Mouse (Mus musculus): ENCODE data around the gene Fam78b. TPM values are rescaled to one million over a fixed set of nuclear protein-coding genes. Genes with fewer than 3 reads are reported as not detected.
A peak's percentile ranks its signal among the peaks of the same experiment; 100 is the strongest.

Gene Fam78b
- total and polyA plus RNA-seq, 2 experiments from 2014 or later, result 8.2 to 20.2 TPM

DNA sequence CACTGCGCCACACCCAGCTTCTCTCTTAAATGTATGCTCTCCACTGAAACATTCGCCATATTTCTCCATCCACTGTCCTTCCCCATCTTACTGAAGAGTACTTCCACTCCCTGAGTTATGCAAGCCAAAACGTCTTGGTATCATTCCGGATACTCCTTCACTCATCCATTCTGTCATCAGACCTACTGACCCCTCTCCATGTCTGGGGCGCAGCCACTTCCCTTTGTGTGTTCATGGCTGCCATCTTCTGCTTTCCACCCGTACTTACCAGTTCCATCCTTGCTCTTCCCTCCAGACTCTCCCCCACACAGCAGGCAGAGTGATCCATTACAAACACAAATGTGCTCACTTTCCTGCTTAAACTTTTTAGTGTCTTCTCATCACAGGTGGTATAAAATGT, 6.1 kb downstream of the Fam78b start:
- DNase-seq (ENCODE audit: low spot score) (no peak), ATAC-seq (ENCODE audit: low FRiP score) (no peak)
- Histone ChIP-seq H3K9ac (replicated peaks; ENCODE audit: low read length, poor library complexity, severe bottlenecking) (no peak overlapping the region), H3K4me2 (ENCODE audit: low read depth, low read length, poor library complexity, severe bottlenecking) (no peak overlapping the region), H3K27me3 (ENCODE audit: insufficient read depth, low read length) (no peaks in the 10 kb centered on the region), H3K9me3 (ENCODE audit: low read length) (no peaks in the 10 kb centered on the region), H3K27ac (ENCODE audit: low read depth, low read length) (no peak overlapping the region), H3K36me3 (ENCODE audit: insufficient read depth, low read length) (no peaks in the 10 kb centered on the region), H3K4me1 (ENCODE audit: insufficient read depth, low read length) (no peaks in the 10 kb centered on the region), H3K4me3 (ENCODE audit: low read depth, low read length) (no peak overlapping the region)
- TF ChIP-seq CTCF (IDR thresholded peaks at IDR 0.05), result no peak
- 90% methylated on average over 6 of the region's 6 CpGs for WGBS

DNA sequence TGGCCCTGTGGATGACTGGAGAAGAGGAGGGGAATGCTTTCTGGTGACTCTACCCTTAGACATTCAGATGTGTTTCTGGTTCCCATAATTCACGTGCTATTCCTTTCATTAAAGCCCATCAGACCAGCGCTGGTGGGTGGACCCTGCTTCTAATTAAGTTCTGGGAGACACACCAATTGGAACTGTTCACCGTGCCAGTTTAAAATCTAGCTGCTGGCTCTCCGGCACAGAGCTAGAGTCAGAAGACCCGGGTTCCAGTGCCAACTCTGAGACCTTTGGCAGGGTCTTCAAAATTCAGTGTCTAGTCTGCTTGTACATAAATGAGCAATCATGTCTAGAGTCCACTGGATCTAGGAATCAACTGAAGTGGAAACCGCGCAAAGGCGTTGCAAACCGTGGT, 9.0 kb downstream of the Fam78b start:
- 92% methylated on average over 9 of the region's 9 CpGs for WGBS
- no peak for TF ChIP-seq CTCF (IDR thresholded peaks at IDR 0.05)

DNA sequence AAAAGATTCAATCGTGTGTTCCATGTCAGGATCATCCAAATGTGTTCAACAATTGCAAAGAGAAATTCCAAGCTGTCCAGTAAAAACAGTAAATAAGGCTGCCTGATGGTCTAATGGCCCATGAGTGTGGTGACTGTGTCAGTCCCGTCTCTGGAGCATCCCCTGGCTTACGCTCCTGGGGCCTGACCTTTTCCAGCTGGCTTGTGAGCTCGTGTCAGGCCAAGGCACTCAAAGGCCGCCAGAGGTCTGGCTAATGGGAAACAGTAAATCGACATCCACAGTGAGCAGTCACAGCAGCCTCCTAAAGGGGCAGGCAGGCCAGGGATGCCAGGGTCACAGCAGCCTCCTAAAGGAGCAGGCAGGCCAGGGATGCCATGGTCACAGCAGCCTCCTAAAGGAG, 10.1 kb downstream of the Fam78b start:
- Histone ChIP-seq H3K27ac (ENCODE audit: low read depth, low read length) (no peak overlapping the region), H3K9ac (replicated peaks; ENCODE audit: low read length, poor library complexity, severe bottlenecking) (no peak overlapping the region), H3K4me3 (ENCODE audit: low read depth, low read length) (no peak overlapping the region), H3K4me2 (ENCODE audit: low read depth, low read length, poor library complexity, severe bottlenecking) (no peak overlapping the region), H3K27me3 (ENCODE audit: insufficient read depth, low read length) (no peaks in the 10 kb centered on the region), H3K36me3 (ENCODE audit: insufficient read depth, low read length) (no peaks in the 10 kb centered on the region), H3K4me1 (ENCODE audit: insufficient read depth, low read length) (no peaks in the 10 kb centered on the region), H3K9me3 (ENCODE audit: low read length) (no peaks in the 10 kb centered on the region)
- WGBS, result 46% methylated on average over 6 of the region's 6 CpGs
- DNase-seq (ENCODE audit: low spot score) (no peak), ATAC-seq (ENCODE audit: low FRiP score) (no peak)
- no peak for TF ChIP-seq CTCF (IDR thresholded peaks at IDR 0.05)

More for the DNA sequence above, 9.0 kb downstream of the Fam78b start:
- H3K4me1 ChIP-seq (ENCODE audit: insufficient read depth, low read length), result no peaks in the 10 kb centered on the region
- no peak overlapping the region for H3K4me2 ChIP-seq (ENCODE audit: low read depth, low read length, poor library complexity, severe bottlenecking)
- DNase-seq (ENCODE audit: low spot score) (no peak), ATAC-seq (ENCODE audit: low FRiP score) (no peak)
- no peak overlapping the region for H3K27ac ChIP-seq (ENCODE audit: low read depth, low read length)
- H3K27me3 ChIP-seq (ENCODE audit: insufficient read depth, low read length), result no peaks in the 10 kb centered on the region
- H3K36me3 ChIP-seq (ENCODE audit: insufficient read depth, low read length), result no peaks in the 10 kb centered on the region
- no peak overlapping the region for H3K9ac ChIP-seq (replicated peaks; ENCODE audit: low read length, poor library complexity, severe bottlenecking)
- H3K9me3 ChIP-seq (ENCODE audit: low read length), result no peaks in the 10 kb centered on the region
- no peak overlapping the region for H3K4me3 ChIP-seq (ENCODE audit: low read depth, low read length)

DNA sequence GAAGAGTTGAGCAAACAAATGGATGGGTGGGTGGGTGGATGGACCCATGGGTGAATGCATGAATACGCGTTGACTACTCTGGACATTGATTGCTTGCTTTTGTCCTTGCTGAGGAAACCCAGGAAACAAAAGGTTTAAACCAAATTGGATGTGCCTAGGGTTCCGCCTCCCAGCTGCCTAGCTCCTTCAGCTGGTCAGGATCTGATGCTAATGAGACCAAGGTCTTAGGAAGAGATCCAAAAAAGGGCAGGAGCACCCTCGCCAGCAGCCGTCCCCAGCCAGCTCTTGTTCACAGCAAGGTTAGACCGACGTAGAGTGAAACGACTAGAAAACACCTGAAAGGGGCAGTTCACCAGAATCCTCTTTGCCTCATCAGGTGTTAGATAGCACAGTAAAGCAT, 11.4 kb downstream of the Fam78b start:
- no peaks in the 10 kb centered on the region for H3K27me3 ChIP-seq (ENCODE audit: insufficient read depth, low read length)
- DNase-seq (ENCODE audit: low spot score) (no peak), ATAC-seq (ENCODE audit: low FRiP score) (no peak)
- no peaks in the 10 kb centered on the region for H3K36me3 ChIP-seq (ENCODE audit: insufficient read depth, low read length)
- no peak overlapping the region for H3K4me3 ChIP-seq (ENCODE audit: low read depth, low read length)
- H3K27ac ChIP-seq (ENCODE audit: low read depth, low read length), result no peak overlapping the region
- no peak for TF ChIP-seq CTCF (IDR thresholded peaks at IDR 0.05)
- H3K4me2 ChIP-seq (ENCODE audit: low read depth, low read length, poor library complexity, severe bottlenecking), result no peak overlapping the region
- no peaks in the 10 kb centered on the region for H3K4me1 ChIP-seq (ENCODE audit: insufficient read depth, low read length)
- WGBS, result 66% methylated on average over 8 of the region's 8 CpGs
- no peak overlapping the region for H3K9ac ChIP-seq (replicated peaks; ENCODE audit: low read length, poor library complexity, severe bottlenecking)
- no peaks in the 10 kb centered on the region for H3K9me3 ChIP-seq (ENCODE audit: low read length)

DNA sequence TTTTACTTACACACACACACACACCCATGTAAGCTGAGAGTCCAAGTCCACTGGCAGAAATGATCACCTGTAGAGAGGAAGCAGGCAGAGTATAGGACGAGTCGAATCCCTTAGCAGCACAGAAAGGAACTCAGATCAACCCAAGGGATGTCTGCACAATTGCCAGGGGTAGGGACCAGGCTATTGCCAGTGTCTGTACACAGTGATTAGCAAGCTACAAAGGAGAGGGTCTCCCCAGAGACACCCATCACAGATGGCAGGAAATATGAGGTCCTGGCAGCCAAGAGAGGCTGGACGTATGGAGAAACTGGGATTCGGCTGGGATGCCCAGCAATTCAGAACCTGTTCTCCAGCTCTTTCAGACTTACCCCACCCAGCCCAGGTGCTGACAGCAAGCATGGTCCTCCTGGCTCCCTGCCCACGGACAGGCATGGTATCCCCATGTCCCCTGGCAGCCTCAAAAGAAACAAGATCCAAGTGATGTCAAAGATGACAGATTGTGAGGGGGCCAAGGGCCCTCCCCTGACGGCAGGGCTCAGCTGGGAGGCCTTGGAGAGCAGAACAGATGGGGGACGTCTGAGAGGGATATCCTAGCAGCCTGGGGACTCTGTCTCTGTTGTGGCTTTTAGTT, 12.1 kb downstream of the Fam78b start:
- Histone ChIP-seq H3K4me3 (ENCODE audit: low read depth, low read length) (no peak overlapping the region), H3K4me1 (ENCODE audit: insufficient read depth, low read length) (no peaks in the 10 kb centered on the region), H3K4me2 (ENCODE audit: low read depth, low read length, poor library complexity, severe bottlenecking) (no peak overlapping the region), H3K9ac (replicated peaks; ENCODE audit: low read length, poor library complexity, severe bottlenecking) (no peak overlapping the region), H3K27me3 (ENCODE audit: insufficient read depth, low read length) (no peaks in the 10 kb centered on the region), H3K27ac (ENCODE audit: low read depth, low read length) (no peak overlapping the region), H3K36me3 (ENCODE audit: insufficient read depth, low read length) (no peaks in the 10 kb centered on the region), H3K9me3 (ENCODE audit: low read length) (no peaks in the 10 kb centered on the region)
- ATAC-seq (ENCODE audit: low FRiP score), result peak; percentile 57; the same call in 1 of the 2 replicates
- 29% methylated on average over 7 of the region's 7 CpGs for WGBS
- TF ChIP-seq CTCF (IDR thresholded peaks at IDR 0.05), result no peak
- peak; percentile 84 for DNase-seq (ENCODE audit: low spot score)

DNA sequence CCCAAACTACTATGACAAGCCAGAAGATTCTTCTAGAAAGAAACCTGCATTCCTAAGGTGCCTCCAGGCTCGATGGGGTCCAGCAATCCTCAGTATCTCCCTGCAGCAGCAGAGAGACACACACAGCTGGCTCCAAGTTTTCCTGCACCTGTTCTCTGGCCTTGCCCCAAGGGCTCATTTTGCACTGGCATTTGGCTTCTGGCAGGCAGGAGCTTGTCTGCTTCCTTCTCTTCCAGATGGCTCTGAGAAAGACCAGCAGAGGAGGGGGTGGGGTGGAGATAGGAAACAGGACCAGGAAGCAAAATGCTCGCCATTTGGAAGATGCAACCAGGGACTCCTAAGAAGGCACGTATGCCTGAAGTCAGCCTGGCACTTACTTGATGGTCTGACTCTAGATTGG, 15.1 kb downstream of the Fam78b start:
- DNase-seq (ENCODE audit: low spot score) (peak; percentile 64), ATAC-seq (ENCODE audit: low FRiP score) (no peak)
- H3K4me1 ChIP-seq (ENCODE audit: insufficient read depth, low read length), result no peaks in the 10 kb centered on the region
- H3K36me3 ChIP-seq (ENCODE audit: insufficient read depth, low read length), result no peaks in the 10 kb centered on the region
- no peak overlapping the region for H3K27ac ChIP-seq (ENCODE audit: low read depth, low read length)
- H3K27me3 ChIP-seq (ENCODE audit: insufficient read depth, low read length), result no peaks in the 10 kb centered on the region
- TF ChIP-seq CTCF (IDR thresholded peaks at IDR 0.05), result no peak
- no peak overlapping the region for H3K9ac ChIP-seq (replicated peaks; ENCODE audit: low read length, poor library complexity, severe bottlenecking)
- no peak overlapping the region for H3K4me3 ChIP-seq (ENCODE audit: low read depth, low read length)
- H3K4me2 ChIP-seq (ENCODE audit: low read depth, low read length, poor library complexity, severe bottlenecking), result no peak overlapping the region
- WGBS, result 65% methylated on average over 3 of the region's 3 CpGs
- no peaks in the 10 kb centered on the region for H3K9me3 ChIP-seq (ENCODE audit: low read length)

Data from midbrain, postnatal 0 days (tissue).